Mouse (Mus musculus) adipocyte (in vitro differentiated cells): ENCODE measurements around the gene B4galt1.
"Not testable (repeated sequence)": the region's sequence is repeated elsewhere in the genome, so short reads cannot be mapped to it uniquely, and the experiment has no call there.

ENCODE experiments used
- DNase-seq: peaks from one replicate; pipeline ENCODE4 v3.0.0-alpha.2; 2016; ENCODE audit warnings: low spot score

Gene B4galt1

GRCm38 (mm10) chr4:40818421-40818820, 35.4 kb downstream of the B4galt1 start:
- DNase-seq = no peak

GRCm38 (mm10) chr4:40817936-40818335, 35.9 kb downstream of the B4galt1 start:
- DNase-seq = no peak

- no peak for DNase-seq
Observed at GRCm38 (mm10) chr4:40815775-40816372, 37.9 kb downstream of the B4galt1 start.

GRCm38 (mm10) chr4:40815120-40815519, 38.7 kb downstream of the B4galt1 start:
- no peak for DNase-seq

- no peak for DNase-seq
Observed at GRCm38 (mm10) chr4:40814359-40814758, 39.4 kb downstream of the B4galt1 start.

- no peak for DNase-seq
Observed at GRCm38 (mm10) chr4:40812891-40813290, 40.9 kb downstream of the B4galt1 start.

- no peak for DNase-seq
Observed at GRCm38 (mm10) chr4:40810481-40810880, 43.3 kb downstream of the B4galt1 start.

GRCm38 (mm10) chr4:40807382-40807781, 46.4 kb downstream of the B4galt1 start:
- DNase-seq = no peak

GRCm38 (mm10) chr4:40805401-40805800, 48.4 kb downstream of the B4galt1 start:
- no peak for DNase-seq

GRCm38 (mm10) chr4:40802787-40803186, 51.0 kb downstream of the B4galt1 start:
- DNase-seq = no peak

- DNase-seq = peak; percentile 45
Observed at GRCm38 (mm10) chr4:40801908-40802307, 51.9 kb downstream of the B4galt1 start.

- peak; percentile 66 for DNase-seq
Observed at GRCm38 (mm10) chr4:40800873-40801272, 52.9 kb downstream of the B4galt1 start.

- not testable (repeated sequence) for DNase-seq
Observed at GRCm38 (mm10) chr4:40798833-40799555, 54.8 kb downstream of the B4galt1 start.

GRCm38 (mm10) chr4:40795761-40796160, 58.0 kb downstream of the B4galt1 start:
- DNase-seq = no peak

GRCm38 (mm10) chr4:40794320-40794719, 59.5 kb downstream of the B4galt1 start:
- no peak for DNase-seq

- DNase-seq = peak; percentile 41
Observed at GRCm38 (mm10) chr4:40791176-40791575, 62.6 kb downstream of the B4galt1 start.

- no peak for DNase-seq
Observed at GRCm38 (mm10) chr4:40786578-40786977, 67.2 kb downstream of the B4galt1 start.

- DNase-seq = no peak
Observed at GRCm38 (mm10) chr4:40785620-40786166, 68.1 kb downstream of the B4galt1 start.

GRCm38 (mm10) chr4:40784556-40785169, 69.1 kb downstream of the B4galt1 start:
- DNase-seq = peak; percentile 87

GRCm38 (mm10) chr4:40783049-40783448, 70.8 kb downstream of the B4galt1 start:
- no peak for DNase-seq

GRCm38 (mm10) chr4:40781797-40782495, 71.9 kb downstream of the B4galt1 start:
- DNase-seq = peak; percentile 62

- DNase-seq = no peak
Observed at GRCm38 (mm10) chr4:40781143-40781542, 72.7 kb downstream of the B4galt1 start.
